Mouse (Mus musculus) bone marrow, adult 2 months (tissue): Measurements from ENCODE around the gene Hif3a. TPM values are rescaled to one million over a fixed set of nuclear protein-coding genes. Genes with fewer than 3 reads are reported as not detected.

Source experiments
- H3K27ac ChIP-seq: fragments of 200-500 bp; 2 replicates; pipeline ENCODE4 v1.5.1; 2012; ENCODE audit warnings: low read depth, mild to moderate bottlenecking, control low read depth, inconsistent platforms, low read length; ENCODE audit not compliant: control insufficient read depth, poor library complexity, insufficient read depth
- H3K4me1 ChIP-seq: fragments of 200-500 bp; 2 replicates; pipeline ENCODE4 v1.6.1; 2011; ENCODE audit warnings: low read length; ENCODE audit not compliant: control insufficient read depth, insufficient read depth
- H3K4me3 ChIP-seq: fragments of 200-500 bp; replicated peaks from 2 replicates; pipeline ENCODE3; 2011; ENCODE audit warnings: mild to moderate bottlenecking, low read depth, low read length, control low read depth; ENCODE audit not compliant: control insufficient read depth
- CTCF ChIP-seq: fragments of 200-500 bp; IDR thresholded peaks from 2 replicates; pipeline ENCODE4 v1.5.1; 2011; ENCODE audit warnings: low read length, control low read depth; ENCODE audit not compliant: control insufficient read depth, insufficient read depth
- POLR2A ChIP-seq: fragments of 200-500 bp; IDR thresholded peaks from 2 replicates; pipeline ENCODE4 v1.6.1; 2011; ENCODE audit warnings: low read depth, mild to moderate bottlenecking, control low read depth, low read length, borderline replicate concordance; ENCODE audit not compliant: control insufficient read depth
- WGBS: fragments of 180-500 bp; shearing (Covaris S2); methylation state at CpG from one replicate; pipeline ENCODE4 v1.1.7; 2018; 5-methylcytosine and 5-hydroxymethylcytosine counted together
- polyA plus RNA-seq: library from polyadenylated mRNA; stranded (reverse); fragments of >200 nt; gene quantifications from 2 replicates; pipeline ENCODE4 v1.2.4, GENCODE M21; 2011; ENCODE audit warnings: low replicate concordance; ENCODE audit not compliant: missing spikeins, insufficient read depth, insufficient read length

Hif3a gene
- polyA plus RNA-seq, 1 experiment: 1.8 TPM

GRCm38 (mm10) chr7:17009326-17010009 is 52.8 kb downstream of the Hif3a start:
- no peaks in the 10 kb centered on the region; the same call in 1 of the 2 replicates for H3K4me1 ChIP-seq
- WGBS: 46% methylated on average over 16 of the region's 16 CpGs
- H3K4me3 ChIP-seq: no peak overlapping the region
- H3K27ac ChIP-seq: no peak overlapping the region
- TF ChIP-seq POLR2A (no peak), CTCF (no peak)

- no peaks in the 10 kb centered on the region; the same call in 1 of the 2 replicates for H3K4me1 ChIP-seq
- WGBS: 36% methylated on average over 4 of the region's 4 CpGs
Measured at GRCm38 (mm10) chr7:17007300-17007699, 54.9 kb downstream of the Hif3a start.

GRCm38 (mm10) chr7:17004716-17005115 is 57.5 kb downstream of the Hif3a start:
- no peak overlapping the region for H3K27ac ChIP-seq
- 80% methylated on average over 7 of the region's 7 CpGs for WGBS
- TF ChIP-seq CTCF (no peak), POLR2A (no peak)
- no peaks in the 10 kb centered on the region for H3K4me1 ChIP-seq
- no peak overlapping the region for H3K4me3 ChIP-seq

More at GRCm38 (mm10) chr7:17007300-17007699, 54.9 kb downstream of the Hif3a start:
- Histone ChIP-seq H3K27ac (no peak overlapping the region), H3K4me3 (no peak overlapping the region)
- TF ChIP-seq POLR2A (no peak), CTCF (peak; percentile 83)

GRCm38 (mm10) chr7:17003230-17003960 is 58.8 kb downstream of the Hif3a start:
- WGBS: 56% methylated on average over 7 of the region's 7 CpGs
- TF ChIP-seq POLR2A: no peak
- no peak for TF ChIP-seq CTCF
- H3K27ac ChIP-seq: no peak overlapping the region

GRCm38 (mm10) chr7:17002375-17003195 is 59.6 kb downstream of the Hif3a start:
- Histone ChIP-seq H3K27ac (no peak overlapping the region), H3K4me1 (no peaks in the 10 kb centered on the region), H3K4me3 (no peak overlapping the region)
- WGBS: 17% methylated on average over 7 of the region's 7 CpGs
- no peak for TF ChIP-seq POLR2A
- TF ChIP-seq CTCF: peak; percentile 98

More at GRCm38 (mm10) chr7:17003230-17003960, 58.8 kb downstream of the Hif3a start:
- no peaks in the 10 kb centered on the region for H3K4me1 ChIP-seq
- no peak overlapping the region for H3K4me3 ChIP-seq

- H3K27ac ChIP-seq: no peak overlapping the region
- no peak overlapping the region for H3K4me3 ChIP-seq
- H3K4me1 ChIP-seq: no peaks in the 10 kb centered on the region
- no peak for TF ChIP-seq POLR2A
- peak; percentile 94 for TF ChIP-seq CTCF
- 35% methylated on average over 4 of the region's 4 CpGs for WGBS
Measured at GRCm38 (mm10) chr7:16999650-17000049, 62.6 kb downstream of the Hif3a start.

- H3K4me1 ChIP-seq: no peaks in the 10 kb centered on the region
- no peak for TF ChIP-seq POLR2A
- TF ChIP-seq CTCF: no peak
- H3K27ac ChIP-seq: no peak overlapping the region
- H3K4me3 ChIP-seq: no peak overlapping the region
- WGBS: 62% methylated on average over 4 of the region's 4 CpGs
Measured at GRCm38 (mm10) chr7:16999233-16999632, 63.0 kb downstream of the Hif3a start.

GRCm38 (mm10) chr7:16995345-16995744 is 66.9 kb downstream of the Hif3a start:
- no peak overlapping the region for H3K27ac ChIP-seq
- WGBS: 69% methylated on average over 4 of the region's 4 CpGs
- H3K4me1 ChIP-seq: no peaks in the 10 kb centered on the region
- TF ChIP-seq POLR2A (no peak), CTCF (no peak)
- no peak overlapping the region for H3K4me3 ChIP-seq
